Mouse (Mus musculus): ENCODE measurements around the gene Psg17. TPM values are rescaled to one million over a fixed set of nuclear protein-coding genes. Genes with fewer than 3 reads are reported as not detected.
"Not testable (repeated sequence)": the region's sequence is repeated elsewhere in the genome, so short reads cannot be mapped to it uniquely, and the experiment has no call there.

Psg17 gene
- polyA plus RNA-seq (2015; fragmentation: Nextera tagmentation; extraction: Ambion mirVana), result 0.13 TPM in 1 of 2 replicates, not detected in the other

GRCm38 (mm10) chr7:18821507-18821906 lies at the start of gene Psg17:
Gene Psg17, minus strand, starts transcription at chr7:18821607.
- Histone ChIP-seq H3K4me1 (replicated peaks; ENCODE audit: insufficient read depth, low read length) (no peaks in the 10 kb centered on the region), H3K27ac (no peak within 1 kb of the TSS), H3K9ac (ENCODE audit: low read depth, low read length) (no peak within 1 kb of the TSS), H3K4me2 (ENCODE audit: low read length) (no peak within 1 kb of the TSS), H3K9me3 (replicated peaks; ENCODE audit: low read length) (no peaks in the 10 kb centered on the region), H3K4me3 (replicated peaks; ENCODE audit: low read depth, low read length) (no peak within 1 kb of the TSS), H3K27me3 (ENCODE audit: insufficient read depth, low read length) (no peaks in the 10 kb centered on the region), H3K36me3 (ENCODE audit: insufficient read depth, low read length) (no peaks in the 10 kb centered on the region)
- no peak for DNase-seq (ENCODE audit: low spot score)
- 68% methylated on average over 3 of the region's 3 CpGs for WGBS
- ATAC-seq (replicated peaks; ENCODE audit: low FRiP score, low read depth), result no peak
- TF ChIP-seq CTCF (IDR thresholded peaks at IDR 0.05; ENCODE audit: low read depth), result no peak

DNA sequence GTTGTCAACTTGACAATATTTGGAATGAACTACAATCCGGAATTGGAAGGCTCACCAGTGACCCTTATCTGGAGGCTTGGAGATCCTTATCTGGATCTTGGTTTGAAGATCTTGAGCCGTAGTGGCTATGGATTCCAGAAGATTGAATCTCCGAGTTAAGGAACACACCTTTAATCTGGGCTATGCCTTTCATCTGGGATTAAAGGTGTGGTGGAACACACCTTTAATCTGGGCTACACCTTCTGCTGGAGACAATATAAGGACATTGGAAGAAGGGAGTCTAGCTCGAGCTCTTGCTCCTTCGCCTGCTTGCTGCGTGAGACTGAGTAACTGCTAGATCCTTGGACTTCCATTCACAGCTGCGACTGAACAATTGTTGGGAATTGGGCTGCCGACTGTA lies 49.6 kb upstream of the Psg17 start, which contains the start of gene Pglyrp1:
Gene Pglyrp1 (plus strand): TSS at position 301 of the 400 bp plus-strand sequence.
- H3K36me3 ChIP-seq (ENCODE audit: insufficient read depth, low read length); H3K27me3 ChIP-seq (ENCODE audit: insufficient read depth, low read length); H3K4me3 ChIP-seq (replicated peaks; ENCODE audit: low read depth, low read length); ATAC-seq (replicated peaks; ENCODE audit: low FRiP score, low read depth); H3K9ac ChIP-seq (ENCODE audit: low read depth, low read length); H3K4me2 ChIP-seq (ENCODE audit: low read length); H3K9me3 ChIP-seq (replicated peaks; ENCODE audit: low read length); DNase-seq (ENCODE audit: low spot score); H3K4me1 ChIP-seq (replicated peaks; ENCODE audit: insufficient read depth, low read length); H3K27ac ChIP-seq: not testable (repeated sequence)
- WGBS, result no CpG with 5 or more reads among the region's 8 CpGs

GRCm38 (mm10) chr7:18868491-18868890 lies 47.1 kb upstream of the Psg17 start:
- ATAC-seq (replicated peaks; ENCODE audit: low FRiP score, low read depth) (no peak), DNase-seq (ENCODE audit: low spot score) (no peak)
- H3K4me2 ChIP-seq (ENCODE audit: low read length), result no peak overlapping the region
- H3K27me3 ChIP-seq (ENCODE audit: insufficient read depth, low read length), result no peaks in the 10 kb centered on the region; the same call in 1 of the 2 replicates
- no peak overlapping the region for H3K4me3 ChIP-seq (replicated peaks; ENCODE audit: low read depth, low read length)
- TF ChIP-seq CTCF (IDR thresholded peaks at IDR 0.05; ENCODE audit: low read depth), result peak; percentile 23; the same call in 1 of the 2 replicates
- H3K36me3 ChIP-seq (ENCODE audit: insufficient read depth, low read length), result no peaks in the 10 kb centered on the region
- H3K9ac ChIP-seq (ENCODE audit: low read depth, low read length), result no peak overlapping the region
- no peak overlapping the region for H3K27ac ChIP-seq
- H3K4me1 ChIP-seq (replicated peaks; ENCODE audit: insufficient read depth, low read length), result no peaks in the 10 kb centered on the region
- H3K9me3 ChIP-seq (replicated peaks; ENCODE audit: low read length), result no peaks in the 10 kb centered on the region
- WGBS, result 90% methylated on average over 2 of the region's 2 CpGs

DNA sequence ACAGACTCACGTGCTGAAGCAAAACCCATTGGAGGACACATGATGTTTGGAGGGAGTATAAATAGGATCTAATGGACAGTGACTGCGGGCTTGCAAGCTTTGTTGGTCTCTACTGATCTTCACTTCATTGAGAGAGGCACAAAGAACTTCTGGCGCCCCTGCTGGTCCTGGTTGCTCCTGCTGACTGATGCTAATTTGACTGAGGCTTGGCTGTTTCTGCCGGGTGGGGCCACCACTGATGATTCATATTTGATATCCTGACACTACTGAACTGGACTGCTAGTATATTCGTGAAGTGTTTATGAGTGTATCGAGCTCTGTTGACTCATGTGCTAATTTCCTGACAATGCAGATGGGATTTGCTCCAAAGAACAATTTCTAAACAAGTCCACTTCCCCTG lies 41.4 kb upstream of the Psg17 start:
- ATAC-seq (replicated peaks; ENCODE audit: low FRiP score, low read depth) (no peak), DNase-seq (ENCODE audit: low spot score) (no peak)
- Histone ChIP-seq H3K36me3 (ENCODE audit: insufficient read depth, low read length) (no peaks in the 10 kb centered on the region), H3K27ac (no peak overlapping the region), H3K4me2 (ENCODE audit: low read length) (no peak overlapping the region), H3K27me3 (ENCODE audit: insufficient read depth, low read length) (no peaks in the 10 kb centered on the region), H3K4me1 (replicated peaks; ENCODE audit: insufficient read depth, low read length) (0 out of 2 replicates have a peak, but pooled peaks cover 6% of the 10 kb centered on the region), H3K4me3 (replicated peaks; ENCODE audit: low read depth, low read length) (no peak overlapping the region), H3K9me3 (replicated peaks; ENCODE audit: low read length) (no peaks in the 10 kb centered on the region), H3K9ac (ENCODE audit: low read depth, low read length) (no peak overlapping the region)
- no peak for TF ChIP-seq CTCF (IDR thresholded peaks at IDR 0.05; ENCODE audit: low read depth)
- 79% methylated on average over 6 of the region's 6 CpGs for WGBS

- Histone ChIP-seq H3K9ac (ENCODE audit: low read depth, low read length) (no peak overlapping the region), H3K36me3 (ENCODE audit: insufficient read depth, low read length) (no peaks in the 10 kb centered on the region), H3K4me2 (ENCODE audit: low read length) (no peak overlapping the region), H3K4me3 (replicated peaks; ENCODE audit: low read depth, low read length) (no peak overlapping the region), H3K4me1 (replicated peaks; ENCODE audit: insufficient read depth, low read length) (0 out of 2 replicates have a peak, but pooled peaks cover 6% of the 10 kb centered on the region), H3K27ac (0 out of 2 replicates have a peak overlapping the region, but pooled peaks have one; percentile 19), H3K9me3 (replicated peaks; ENCODE audit: low read length) (no peaks in the 10 kb centered on the region), H3K27me3 (ENCODE audit: insufficient read depth, low read length) (no peaks in the 10 kb centered on the region)
- ATAC-seq (replicated peaks; ENCODE audit: low FRiP score, low read depth), result no peak
- DNase-seq (ENCODE audit: low spot score), result peak; percentile 64
- 75% methylated on average over 5 of the region's 5 CpGs for WGBS
- TF ChIP-seq CTCF (IDR thresholded peaks at IDR 0.05; ENCODE audit: low read depth), result no peak
Observed at GRCm38 (mm10) chr7:18858310-18858916, 37.0 kb upstream of the Psg17 start.

GRCm38 (mm10) chr7:18848395-18848794 lies 27.0 kb upstream of the Psg17 start:
- H3K9ac ChIP-seq (ENCODE audit: low read depth, low read length), result no peak overlapping the region
- H3K36me3 ChIP-seq (ENCODE audit: insufficient read depth, low read length), result no peaks in the 10 kb centered on the region
- no peak overlapping the region for H3K4me3 ChIP-seq (replicated peaks; ENCODE audit: low read depth, low read length)
- TF ChIP-seq CTCF (IDR thresholded peaks at IDR 0.05; ENCODE audit: low read depth), result no peak
- ATAC-seq (replicated peaks; ENCODE audit: low FRiP score, low read depth), result no peak
- DNase-seq (ENCODE audit: low spot score), result no peak
- H3K4me1 ChIP-seq (replicated peaks; ENCODE audit: insufficient read depth, low read length), result no peaks in the 10 kb centered on the region
- no peaks in the 10 kb centered on the region for H3K27me3 ChIP-seq (ENCODE audit: insufficient read depth, low read length)
- H3K27ac ChIP-seq, result no peak overlapping the region
- WGBS, result 76% methylated on average over 1 of the region's 1 CpGs
- no peaks in the 10 kb centered on the region for H3K9me3 ChIP-seq (replicated peaks; ENCODE audit: low read length)
- no peak overlapping the region for H3K4me2 ChIP-seq (ENCODE audit: low read length)

Measured in kidney, postnatal 0 days (tissue).